Mouse (Mus musculus) olfactory bulb, adult 2 months (tissue): ENCODE data around the gene Prrt4. TPM values are rescaled to one million over a fixed set of nuclear protein-coding genes. Genes with fewer than 3 reads are reported as not detected.

ENCODE experiments used
- H3K27ac ChIP-seq: fragments of 200-500 bp; 2 replicates; pipeline ENCODE4 v1.5.1; 2012; ENCODE audit warnings: low read depth, low read length; ENCODE audit not compliant: insufficient read depth
- H3K4me1 ChIP-seq: fragments of 200-500 bp; 2 replicates; pipeline ENCODE4 v1.6.1; 2012; ENCODE audit warnings: low read length; ENCODE audit not compliant: control insufficient read depth, insufficient read depth
- H3K4me3 ChIP-seq: fragments of 200-500 bp; 2 replicates; pipeline ENCODE4 v1.5.1; 2012; ENCODE audit warnings: mild to moderate bottlenecking, low read depth, low read length, moderate library complexity; ENCODE audit not compliant: insufficient read depth
- CTCF ChIP-seq: fragments of 200-500 bp; IDR thresholded peaks from 2 replicates; pipeline ENCODE4 v1.5.1; 2012; ENCODE audit warnings: low read depth, mild to moderate bottlenecking, low read length, moderate library complexity; ENCODE audit not compliant: insufficient read depth
- POLR2A ChIP-seq: fragments of 200-500 bp; IDR thresholded peaks from 2 replicates; pipeline ENCODE4 v1.6.1; 2012; ENCODE audit warnings: mild to moderate bottlenecking, low read depth, low read length, moderate library complexity; ENCODE audit not compliant: insufficient read depth
- whole genome bisulfite sequencing: fragments of 180-500 bp; shearing (Covaris S2); methylation state at CpG from one replicate; pipeline ENCODE4 v1.1.7; 2018; 5-methylcytosine and 5-hydroxymethylcytosine counted together
- polyA plus RNA-seq: library from polyadenylated mRNA; stranded (reverse); fragments of >200 nt; gene quantifications from 2 replicates; pipeline ENCODE4 v1.2.4, GENCODE M21; 2012; ENCODE audit warnings: low replicate concordance; ENCODE audit not compliant: missing spikeins, insufficient read depth, insufficient read length

Prrt4 gene
- polyA plus RNA-seq, 1 experiment = not detected

DNA sequence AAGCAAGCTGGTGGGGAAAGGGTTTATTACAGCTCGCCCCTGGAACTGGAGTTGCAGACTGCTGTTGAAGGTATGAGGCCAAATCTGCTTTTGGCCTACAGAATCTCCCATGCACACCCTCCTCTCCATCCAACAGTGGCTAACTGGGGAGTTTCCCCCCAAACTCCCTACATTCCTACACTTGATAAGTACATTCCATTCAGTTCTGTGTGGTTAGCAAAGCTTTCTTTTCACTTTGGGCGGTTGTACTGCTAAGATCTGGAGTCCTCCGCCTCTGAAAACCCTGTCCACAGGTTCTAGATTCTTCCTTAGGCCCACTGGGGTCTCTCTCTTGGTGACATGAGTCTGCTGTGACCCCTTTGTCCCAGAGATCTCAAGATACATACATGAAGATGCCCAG is 34.4 kb downstream of the Prrt4 start:
- H3K27ac ChIP-seq = no peak overlapping the region
- 92% methylated on average over 3 of the region's 3 CpGs for WGBS
- TF ChIP-seq CTCF = no peak
- TF ChIP-seq POLR2A = no peak
- H3K4me3 ChIP-seq = no peak overlapping the region
- H3K4me1 ChIP-seq = no peaks in the 10 kb centered on the region

DNA sequence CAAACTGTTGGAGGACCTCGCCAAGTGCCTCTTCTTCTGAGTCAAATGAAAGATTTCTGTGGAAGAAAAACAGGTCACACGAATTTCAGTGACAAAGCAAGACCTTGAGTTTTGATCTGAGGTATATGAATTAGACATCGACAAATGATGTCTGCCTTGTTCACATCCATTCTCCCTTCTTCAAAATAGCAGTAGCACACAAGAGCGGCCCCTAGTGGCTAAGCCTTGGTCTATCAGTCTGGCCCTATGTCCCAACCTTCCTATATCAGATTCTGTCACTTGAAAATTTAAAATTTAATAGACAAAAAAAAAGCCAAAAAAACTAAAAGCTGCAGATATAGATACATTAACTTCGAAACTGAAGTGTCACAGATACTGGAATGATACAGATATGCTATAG is 35.8 kb downstream of the Prrt4 start:
- H3K27ac ChIP-seq = no peak overlapping the region
- WGBS = 32% methylated on average over 5 of the region's 5 CpGs

DNA sequence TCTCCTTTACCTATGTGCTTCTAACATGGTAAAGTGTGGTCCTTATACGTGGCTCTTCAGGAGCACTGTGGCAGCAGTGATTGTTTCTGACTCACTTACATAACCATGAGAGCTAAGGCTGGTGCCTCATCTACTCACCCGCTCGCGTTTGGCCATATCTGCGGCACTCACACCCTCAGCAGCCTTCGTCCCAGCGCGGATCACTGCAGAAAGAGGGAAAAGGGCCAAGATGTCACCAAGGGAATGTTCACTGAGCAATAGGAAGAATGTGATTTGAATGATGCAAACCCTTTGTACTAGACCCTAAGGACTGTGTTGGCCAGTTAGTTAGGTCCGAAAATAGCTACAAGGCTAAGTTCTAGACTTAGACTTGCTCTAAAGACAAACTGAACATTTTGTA is 41.9 kb downstream of the Prrt4 start:
- Histone ChIP-seq H3K4me3 (no peak overlapping the region), H3K4me1 (no peaks in the 10 kb centered on the region), H3K27ac (no peak overlapping the region)
- TF ChIP-seq POLR2A (no peak), CTCF (no peak)
- 88% methylated on average over 9 of the region's 9 CpGs for WGBS

More for the DNA sequence above, 35.8 kb downstream of the Prrt4 start:
- Histone ChIP-seq H3K4me1 (no peaks in the 10 kb centered on the region), H3K4me3 (no peak overlapping the region)
- TF ChIP-seq CTCF (no peak), POLR2A (no peak)

DNA sequence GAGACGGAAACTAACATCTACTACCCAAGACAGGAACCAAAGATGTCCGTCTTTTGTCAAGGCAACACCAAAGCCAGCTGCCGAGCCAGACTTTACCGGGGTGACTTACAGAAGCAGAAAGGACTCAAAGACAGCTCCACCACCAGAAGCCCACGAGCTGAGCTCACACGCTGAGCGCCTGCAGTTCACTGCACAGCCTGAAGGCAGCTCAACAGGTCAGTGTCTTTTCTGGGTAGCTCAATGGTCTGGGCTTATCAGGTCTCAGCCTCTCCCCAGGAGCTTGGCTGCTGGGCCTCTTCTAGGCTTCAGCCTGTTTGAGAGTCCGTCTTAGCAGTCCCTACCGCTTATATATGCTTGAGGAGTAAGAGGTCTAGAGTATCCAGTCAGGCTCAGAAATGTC is 46.3 kb downstream of the Prrt4 start:
- Histone ChIP-seq H3K4me3 (no peak overlapping the region), H3K4me1 (no peaks in the 10 kb centered on the region), H3K27ac (no peak overlapping the region)
- no peak for TF ChIP-seq CTCF
- WGBS = 91% methylated on average over 9 of the region's 9 CpGs

DNA sequence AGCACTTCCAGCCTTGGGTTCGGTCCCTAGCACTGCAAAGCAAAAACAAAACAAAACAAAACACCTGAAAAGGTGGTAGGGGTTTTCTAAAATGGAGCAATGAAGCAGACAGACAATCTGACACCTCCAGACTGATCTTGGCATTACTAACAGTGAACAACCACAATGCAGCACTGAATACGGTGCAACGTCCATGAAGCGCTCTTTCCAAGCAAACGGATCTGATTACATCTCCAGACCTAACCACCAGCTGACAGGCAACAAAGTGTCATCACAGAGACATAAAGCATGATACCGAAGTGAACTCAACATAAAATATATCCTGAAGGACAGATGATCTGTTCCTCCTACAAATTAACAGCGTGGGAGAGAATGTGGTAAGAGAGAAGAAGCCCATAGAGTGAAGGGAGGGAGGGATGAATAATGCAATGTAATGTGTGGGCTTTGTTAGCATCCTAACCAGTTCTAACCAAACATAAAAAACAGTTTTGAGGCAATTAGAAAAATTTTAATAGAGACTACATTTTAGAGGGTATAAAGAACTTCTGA is 52.4 kb downstream of the Prrt4 start:
- Histone ChIP-seq H3K27ac (no peak overlapping the region), H3K4me1 (no peaks in the 10 kb centered on the region), H3K4me3 (no peak overlapping the region)
- TF ChIP-seq CTCF = no peak
- no peak for TF ChIP-seq POLR2A
- 88% methylated on average over 7 of the region's 7 CpGs for WGBS

DNA sequence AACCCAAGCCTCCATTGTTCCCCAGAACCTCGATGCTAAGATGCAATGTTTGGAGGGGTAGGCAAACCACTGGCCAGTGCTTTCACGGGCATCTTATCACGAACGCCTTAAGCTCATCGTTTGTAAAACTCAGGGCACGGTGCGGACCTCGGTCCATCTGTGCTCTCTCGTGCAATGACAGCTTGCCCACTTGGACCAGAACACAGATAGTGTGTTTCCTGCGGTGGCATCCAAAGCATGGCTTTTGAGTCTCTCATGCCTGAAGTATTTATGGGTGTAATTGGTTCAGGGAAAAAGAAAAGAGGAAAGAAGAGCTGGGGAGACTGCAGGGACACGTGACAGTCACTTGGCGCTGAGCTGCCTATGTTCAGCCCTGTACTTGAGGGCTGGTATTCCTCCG is 59.4 kb downstream of the Prrt4 start:
- TF ChIP-seq POLR2A (no peak), CTCF (no peak)
- no peak overlapping the region for H3K27ac ChIP-seq
- 88% methylated on average over 13 of the region's 13 CpGs for WGBS

More for the DNA sequence above, 59.4 kb downstream of the Prrt4 start:
- Histone ChIP-seq H3K4me1 (peaks cover 2% of the 10 kb centered on the region; the same call in 1 of the 2 replicates), H3K4me3 (no peak overlapping the region)

Other genes with a start within 250 kb of the Prrt4 start
- gene Lep, start 119.4 kb downstream of the Prrt4 start, polyA plus RNA-seq = not detected in 2 replicates
- gene Rbm28, start 14.6 kb downstream of the Prrt4 start, polyA plus RNA-seq = not detected in 2 replicates
- gene Impdh1, start 36.8 kb upstream of the Prrt4 start, polyA plus RNA-seq = not detected in 2 replicates
- not detected in 2 replicates for gene Hilpda, start 92.9 kb upstream of the Prrt4 start, polyA plus RNA-seq
- gene Fam71f2, start 100.0 kb upstream of the Prrt4 start, polyA plus RNA-seq = not detected in 2 replicates
- not detected in 2 replicates for gene Fam71f1, start 139.6 kb upstream of the Prrt4 start, polyA plus RNA-seq
- not detected in 2 replicates for gene Calu, start 168.5 kb upstream of the Prrt4 start, polyA plus RNA-seq
- not detected in 2 replicates for gene Opn1sw, start 208.9 kb upstream of the Prrt4 start, polyA plus RNA-seq
- gene Ccdc136, start 216.7 kb upstream of the Prrt4 start, polyA plus RNA-seq = not detected in 2 replicates